Mouse (Mus musculus) ES-E14 (cell line): ENCODE data around the gene Fpgs.

ENCODE experiments used
- MAFK ChIP-seq: IDR thresholded peaks from 2 replicates; pipeline ENCODE4 v1.6.1; 2014; ENCODE audit warnings: mild to moderate bottlenecking, low read depth, low read length, inconsistent platforms; ENCODE audit not compliant: insufficient read depth
- ZC3H11A ChIP-seq: IDR thresholded peaks from 2 replicates; pipeline ENCODE4 v1.6.1; 2012; ENCODE audit warnings: low read depth, mild to moderate bottlenecking, inconsistent platforms, low read length, borderline replicate concordance

DNA sequence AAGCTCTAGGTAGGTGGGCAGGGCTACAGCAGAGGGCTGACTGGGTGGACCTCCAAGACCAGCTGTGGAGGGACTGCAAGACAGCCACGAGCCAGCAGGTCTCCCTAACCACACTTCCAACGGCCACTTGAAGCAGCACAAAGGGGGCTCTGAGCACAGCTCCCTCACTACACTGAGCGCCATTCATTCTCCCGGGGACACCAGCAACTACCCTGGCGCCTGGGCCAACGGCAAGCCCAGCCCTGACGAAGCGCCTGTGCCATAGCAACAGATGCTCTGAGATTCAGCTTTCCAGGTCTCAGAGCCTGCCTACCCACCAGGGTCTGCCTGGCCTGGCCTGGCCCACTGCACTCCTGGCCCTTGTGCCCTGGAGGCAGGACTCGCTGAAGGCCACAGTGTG lies 14.8 kb upstream of the Fpgs start:
- no peak for TF ChIP-seq ZC3H11A
- TF ChIP-seq MAFK, result no peak
